Mouse (Mus musculus) adrenal gland, adult 2 months (tissue): Measurements from ENCODE around the gene Trpm3. TPM values are rescaled to one million over a fixed set of nuclear protein-coding genes. Genes with fewer than 3 reads are reported as not detected.
"Not testable (repeated sequence)": the region's sequence is repeated elsewhere in the genome, so short reads cannot be mapped to it uniquely, and the experiment has no call there.

ENCODE experiments used
- DNase-seq: peaks from one replicate; pipeline ENCODE4 v3.0.0; 2021
- polyA plus RNA-seq: library from polyadenylated mRNA; depleted of rRNA; stranded (reverse); fragments of >200 nt; gene quantifications from 2 replicates; pipeline ENCODE4 v1.2.3, GENCODE M21; 2012
- total RNA-seq, 2 experiments: library from RNA; stranded (reverse); gene quantifications; 2 replicates each; pipeline ENCODE4 v1.2.3; 2021

Trpm3 gene
- total and polyA plus RNA-seq, 3 experiments: 0.12 to 2.1 (median 0.81) TPM

DNA sequence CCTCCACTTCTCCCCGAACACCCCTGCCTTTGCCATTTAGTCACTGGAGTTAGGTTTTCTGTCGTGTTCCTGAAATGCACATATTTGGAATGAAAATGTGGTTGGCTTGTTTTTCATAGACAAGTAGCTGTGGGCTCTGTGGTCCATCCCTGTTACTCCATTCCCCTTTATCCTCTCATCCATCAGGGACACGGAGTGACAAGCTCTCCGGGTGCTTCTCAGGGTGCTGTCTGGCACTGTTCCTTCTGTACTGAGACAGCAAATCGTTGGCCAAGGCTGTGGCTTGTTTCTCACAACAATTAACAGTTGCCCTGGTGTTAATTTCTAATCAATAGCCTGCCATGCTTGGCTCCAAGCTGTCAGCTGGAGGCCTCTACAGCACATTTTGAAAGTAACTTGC, 838.7 kb downstream of the Trpm3 start:
- no peak for DNase-seq

DNA sequence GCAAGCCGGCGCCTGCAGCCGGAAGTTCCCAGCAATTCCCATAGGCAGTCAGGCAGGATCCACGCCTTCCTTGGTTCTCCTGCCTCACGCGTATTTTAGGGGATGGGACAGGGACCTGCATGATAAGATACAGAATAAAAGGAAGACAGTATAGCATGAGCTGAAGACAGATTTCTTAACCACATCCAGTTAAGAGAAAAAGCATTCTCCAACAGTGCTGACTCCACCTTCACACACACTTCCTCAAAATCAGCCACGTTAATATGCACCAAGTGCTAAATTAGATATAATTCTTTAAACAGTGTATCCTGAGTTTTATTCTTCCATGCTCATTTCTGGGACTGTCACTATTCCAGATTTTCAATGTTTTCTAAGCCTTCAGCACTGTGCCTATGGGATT, 839.9 kb downstream of the Trpm3 start:
- DNase-seq: no peak

DNA sequence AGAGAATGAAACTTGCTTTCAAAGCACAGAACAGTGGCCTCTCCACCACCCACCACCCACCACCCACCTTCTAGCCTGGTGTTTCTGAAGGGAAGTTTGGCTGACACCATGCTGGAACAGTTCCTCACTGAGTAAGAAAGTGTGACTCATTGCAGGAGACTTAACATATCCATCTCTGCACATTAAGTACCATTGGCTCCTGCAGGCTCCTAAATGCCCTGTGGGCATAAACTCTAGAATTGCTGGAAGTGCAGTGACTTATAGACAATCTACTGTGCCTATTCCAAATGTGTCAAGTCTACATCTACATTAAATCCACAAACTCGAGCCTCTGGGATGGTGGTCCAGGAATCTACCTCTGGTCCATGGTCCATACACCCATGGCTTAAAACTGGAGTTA, 840.3 kb downstream of the Trpm3 start:
- DNase-seq: no peak

DNA sequence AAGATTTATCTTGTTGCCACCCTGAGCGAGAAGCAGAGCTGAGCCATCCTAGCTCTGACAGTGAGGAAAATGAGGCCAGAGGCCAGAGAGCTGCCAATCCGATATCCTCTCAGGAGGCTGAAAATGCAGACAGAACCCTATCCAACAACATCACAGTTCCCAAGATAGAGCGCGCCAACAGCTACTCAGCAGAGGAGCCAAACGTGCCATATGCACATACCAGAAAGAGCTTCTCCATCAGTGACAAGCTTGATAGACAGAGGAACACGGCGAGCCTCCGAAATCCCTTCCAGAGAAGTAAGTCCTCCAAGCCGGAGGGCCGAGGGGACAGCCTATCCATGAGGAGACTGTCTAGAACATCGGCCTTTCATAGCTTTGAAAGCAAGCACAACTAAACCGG, 849.1 kb downstream of the Trpm3 start:
- DNase-seq: no peak

DNA sequence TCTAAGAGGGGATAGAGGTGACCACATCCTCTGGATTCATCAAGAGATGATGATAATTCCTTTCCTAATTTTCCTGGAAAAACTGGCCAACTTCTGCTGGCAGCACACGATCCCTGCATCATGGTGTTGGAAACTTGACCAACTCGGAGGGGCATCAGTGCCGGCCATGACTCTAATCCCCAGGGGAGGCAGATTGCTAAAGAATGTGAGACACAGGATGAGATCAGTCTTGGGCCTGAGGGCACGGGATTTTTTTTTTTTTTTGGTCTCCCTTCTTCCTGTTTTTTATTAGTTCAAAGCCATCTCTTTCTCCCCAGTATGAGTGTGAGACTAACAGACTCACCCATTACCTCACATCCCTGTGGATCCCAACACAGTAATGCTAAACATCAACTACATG, 855.1 kb downstream of the Trpm3 start:
- no peak for DNase-seq

DNA sequence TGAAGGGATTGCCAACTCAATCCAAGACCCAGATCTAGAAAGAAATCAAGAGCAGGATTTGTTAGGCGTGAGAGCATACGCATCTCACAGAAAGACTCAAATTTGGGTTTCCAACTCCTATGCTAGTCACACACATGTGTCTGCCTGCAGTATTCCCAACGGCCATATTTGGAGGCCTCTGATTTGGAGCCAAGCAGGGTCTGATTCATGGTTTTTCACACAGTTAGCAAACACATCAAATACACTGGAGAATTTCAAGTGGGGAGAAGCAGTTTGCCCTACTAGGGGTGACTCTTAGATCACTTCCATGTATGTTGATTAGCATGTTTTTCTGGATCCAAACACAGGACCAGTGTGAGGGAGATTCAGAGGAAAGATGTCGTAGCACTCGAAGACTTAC, 855.7 kb downstream of the Trpm3 start:
- no peak for DNase-seq

DNA sequence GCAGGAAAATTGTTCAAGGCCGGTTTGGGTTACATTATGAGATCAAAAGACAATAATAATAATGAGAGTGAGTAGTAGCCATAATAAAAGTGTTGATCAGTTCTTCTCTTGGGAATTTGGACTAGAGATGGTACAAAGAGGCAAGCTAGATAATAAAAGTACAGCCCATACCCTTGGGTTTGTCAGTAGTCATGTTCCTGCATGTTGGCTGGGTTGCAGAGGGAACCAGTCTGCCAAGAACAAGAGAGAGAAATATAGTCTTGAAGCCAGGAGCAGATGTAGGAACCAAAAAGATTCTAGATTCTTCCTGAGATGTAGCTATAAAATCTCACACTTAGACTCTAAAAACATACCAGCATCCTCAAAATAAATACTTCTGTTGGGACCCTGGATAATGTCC, 861.4 kb downstream of the Trpm3 start:
- no peak for DNase-seq

DNA sequence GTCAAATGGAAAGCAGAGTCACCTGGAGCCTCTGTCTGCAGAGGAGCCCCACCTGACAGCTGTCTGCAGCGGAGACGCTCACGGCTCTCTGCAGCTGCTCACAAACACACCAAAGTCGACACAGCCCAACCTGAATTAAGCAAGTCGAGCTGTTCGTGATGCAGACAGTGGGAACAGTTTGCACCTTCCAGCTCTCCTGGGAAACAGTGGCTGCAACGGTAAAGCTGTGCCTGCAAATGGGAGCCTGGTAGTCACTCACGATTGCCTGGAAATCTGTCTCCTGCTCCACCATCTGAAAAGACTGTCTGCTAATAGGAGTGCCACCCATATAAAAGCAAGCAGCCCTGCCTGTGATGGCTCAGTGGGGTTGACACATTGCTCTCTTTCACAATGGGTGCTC, 865.0 kb downstream of the Trpm3 start:
- no peak for DNase-seq

DNA sequence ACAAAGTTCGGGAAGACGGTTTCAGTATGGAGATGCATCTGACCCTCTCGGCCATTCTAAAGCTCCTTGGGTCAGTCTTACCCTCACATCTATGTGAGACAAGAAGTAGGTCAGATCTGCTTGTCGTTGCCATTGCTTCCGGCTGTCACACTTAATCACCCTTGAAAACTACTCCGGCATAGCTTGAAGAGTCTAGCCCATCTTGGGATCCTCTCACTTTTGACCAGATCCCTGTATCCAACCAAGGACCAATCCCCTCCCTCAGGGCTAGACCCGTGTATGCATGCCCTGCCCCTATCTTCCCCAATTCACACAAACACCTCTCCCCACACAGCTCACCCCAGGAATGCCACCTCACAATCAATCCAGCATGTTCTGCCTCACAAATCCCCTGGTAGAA, 867.0 kb downstream of the Trpm3 start:
- DNase-seq: no peak

DNA sequence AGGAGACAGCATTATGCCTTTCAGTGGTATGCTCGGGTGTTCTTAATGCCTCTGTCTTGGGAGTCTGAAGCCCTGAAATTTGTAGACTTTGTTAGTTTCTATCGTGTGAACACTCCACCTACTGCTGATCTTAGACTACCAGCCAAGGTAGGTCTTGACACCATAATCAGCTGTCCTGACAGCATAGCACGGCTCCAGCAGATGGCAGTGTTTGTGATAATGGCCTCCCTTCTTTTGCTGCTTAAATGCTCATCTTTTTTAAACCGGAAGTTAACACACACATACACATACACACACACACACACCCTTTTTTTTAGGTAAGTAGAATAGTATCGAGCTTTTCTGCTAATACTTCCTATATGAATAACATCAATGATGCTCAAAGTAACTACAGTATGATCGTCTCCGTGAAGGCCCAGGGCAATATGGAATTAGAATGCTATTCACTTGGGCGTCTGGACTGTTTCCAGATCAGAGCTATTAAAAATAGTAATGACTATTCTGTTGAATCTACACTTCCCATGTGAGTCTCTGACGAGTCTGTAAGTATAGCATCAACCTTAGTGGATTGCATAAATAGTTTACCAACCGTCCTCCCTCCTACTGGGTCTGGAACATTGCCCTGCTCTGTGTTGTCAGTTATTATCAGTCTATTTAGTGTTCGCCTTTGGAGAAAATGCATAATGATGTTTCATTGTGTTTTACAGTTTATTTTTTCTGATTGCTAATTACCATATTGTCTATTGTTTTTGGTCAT, 867.8 kb downstream of the Trpm3 start:
- peak; percentile 36 for DNase-seq

DNA sequence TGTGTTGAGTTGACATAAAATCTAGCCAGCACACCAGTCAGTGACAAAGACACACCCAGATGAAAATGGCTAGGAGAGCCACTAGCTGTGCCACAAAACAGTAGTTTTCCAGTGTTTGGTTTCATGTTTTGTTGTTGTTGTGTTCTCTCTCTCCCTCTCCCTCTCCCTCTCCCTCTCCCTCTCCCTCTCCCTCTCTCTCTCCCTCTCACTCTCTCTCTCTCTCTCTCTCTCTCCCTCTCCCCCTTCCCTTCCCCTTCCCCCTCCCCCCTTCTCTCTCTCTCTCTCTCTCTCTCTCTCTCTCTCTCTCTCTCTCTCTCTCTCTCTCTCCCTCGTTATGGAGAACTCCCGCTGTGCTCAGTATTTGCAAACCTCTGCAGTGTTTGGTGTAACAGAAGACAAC, 874.8 kb downstream of the Trpm3 start:
- DNase-seq: no peak

DNA sequence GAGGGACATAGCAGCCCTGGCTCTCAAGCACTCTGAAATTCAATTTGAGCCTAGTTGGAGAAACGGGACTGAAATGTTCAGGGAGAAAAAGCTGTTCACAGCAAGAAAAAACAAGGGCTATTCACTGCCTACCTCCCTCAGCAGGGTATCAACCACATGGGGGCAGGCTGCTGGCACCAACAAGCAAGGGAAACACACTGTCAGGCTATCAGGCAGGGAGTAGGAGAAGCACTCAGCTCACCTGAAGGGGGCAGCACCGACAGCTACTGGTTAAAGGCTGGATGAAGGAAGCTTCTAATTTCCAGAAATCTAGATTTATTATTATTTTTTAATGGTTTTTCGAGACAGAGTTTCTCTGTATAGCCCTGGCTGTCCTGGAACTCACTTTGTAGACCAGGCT, 876.7 kb downstream of the Trpm3 start:
- peak; percentile 68 for DNase-seq

DNA sequence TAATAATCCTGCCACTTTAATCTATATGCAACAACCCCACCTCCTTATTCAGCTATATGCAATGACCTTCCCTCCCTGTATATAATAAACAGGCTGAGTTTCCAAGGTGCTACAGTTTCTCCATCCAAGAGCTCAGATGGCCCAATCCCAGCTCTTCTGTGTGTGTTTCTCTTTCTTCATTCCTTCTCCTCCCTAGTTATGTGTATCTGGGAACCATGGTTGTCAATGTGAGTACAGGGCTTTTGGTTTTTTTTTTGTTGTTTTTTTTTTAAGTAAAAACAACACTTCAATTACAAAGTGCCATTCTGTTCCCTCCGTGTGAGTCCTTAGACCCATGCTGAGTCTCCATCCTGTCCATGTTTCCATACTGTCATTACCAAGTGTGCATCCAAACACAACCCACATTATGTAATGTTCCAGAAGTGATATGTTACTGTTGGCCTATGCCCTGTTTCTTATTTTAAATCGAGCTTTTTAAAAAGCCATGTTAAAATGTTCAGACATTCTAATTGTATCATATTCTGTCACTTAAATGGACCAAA, 879.4 kb downstream of the Trpm3 start:
- DNase-seq: no peak

DNA sequence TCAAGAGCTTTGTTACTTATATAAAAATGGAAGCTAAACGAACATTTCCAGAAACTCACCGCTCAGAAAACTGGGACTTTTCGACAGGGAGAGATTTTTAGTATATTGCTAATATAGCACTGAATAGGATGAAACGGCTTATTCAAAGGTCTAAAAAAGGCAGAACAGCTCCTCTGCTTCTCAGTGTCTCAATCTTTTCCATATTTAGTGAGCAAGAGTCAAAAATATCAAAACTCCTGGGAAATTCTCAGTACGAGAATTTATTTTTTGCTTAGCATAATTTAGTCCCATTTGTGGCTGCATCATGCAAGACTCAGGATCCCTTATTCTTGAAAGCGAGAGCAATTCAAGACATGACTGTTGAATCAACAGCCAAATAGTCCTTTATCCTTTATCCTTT, 884.1 kb downstream of the Trpm3 start:
- DNase-seq: no peak

DNA sequence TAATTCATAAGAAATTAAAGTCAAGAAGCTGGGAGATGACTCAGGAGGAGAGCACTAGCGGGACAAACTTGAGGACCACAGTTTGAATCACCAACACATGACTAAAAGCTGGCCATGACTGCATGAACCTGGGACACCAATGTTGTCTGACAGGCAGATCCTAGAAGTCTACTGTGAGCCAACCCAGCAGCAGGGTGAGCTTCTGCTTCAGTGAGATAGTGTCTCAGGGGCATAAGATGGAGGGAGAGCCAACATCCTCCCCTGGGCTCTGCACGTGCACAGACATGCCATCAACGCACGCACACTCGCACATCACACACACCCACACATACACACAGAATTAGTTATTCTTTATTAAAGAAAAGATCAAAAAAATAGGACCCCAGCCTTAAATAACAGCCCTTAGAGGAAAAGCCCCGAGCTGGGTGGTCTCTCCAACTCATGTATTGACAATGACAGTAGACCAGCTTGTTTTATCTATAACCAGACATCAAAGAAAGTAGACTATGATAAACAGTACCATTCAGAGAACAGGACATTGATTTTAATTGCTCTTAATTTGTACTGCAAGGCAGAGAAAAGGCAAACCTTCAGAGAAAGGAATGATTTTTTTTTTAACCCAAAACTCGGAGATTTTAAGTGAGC, 884.6 kb downstream of the Trpm3 start:
- DNase-seq: no peak

DNA sequence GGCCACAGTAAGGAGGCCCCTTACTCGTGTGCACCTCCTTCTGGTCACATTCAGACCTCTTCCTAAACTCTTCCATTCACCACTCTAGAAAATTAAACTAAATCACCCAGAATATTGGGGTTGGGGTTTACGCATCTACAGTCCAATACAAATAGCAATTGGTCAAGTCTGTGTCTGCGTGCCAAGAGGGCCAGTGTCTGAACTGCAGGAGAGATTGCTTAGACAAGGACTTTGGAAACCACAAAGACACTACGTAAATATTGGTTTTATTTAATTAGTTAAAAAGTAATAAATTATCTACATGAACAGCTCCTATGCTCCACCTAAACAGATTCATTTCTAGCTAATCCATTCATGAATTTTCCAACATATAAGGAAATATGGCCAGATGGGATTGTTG, 886.0 kb downstream of the Trpm3 start:
- no peak for DNase-seq

DNA sequence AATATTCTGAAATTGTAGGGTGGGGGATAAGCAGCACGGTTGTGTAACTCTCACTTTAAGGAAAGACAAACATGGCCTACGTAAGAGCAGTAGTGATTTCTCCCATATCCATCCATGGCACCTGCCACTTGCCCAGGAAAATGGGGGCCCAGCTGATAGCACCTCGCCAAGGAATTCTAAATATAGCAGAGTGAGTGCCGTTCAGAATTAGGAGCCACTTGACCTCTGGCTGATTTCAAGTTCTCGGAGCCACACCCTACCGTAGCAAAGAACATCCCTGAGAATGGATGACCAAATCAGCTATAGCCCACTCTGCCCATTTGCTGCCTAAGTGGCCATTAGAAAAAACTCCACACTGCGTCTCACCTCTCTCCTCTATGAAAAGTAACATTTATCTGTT, 887.6 kb downstream of the Trpm3 start:
- no peak for DNase-seq

DNA sequence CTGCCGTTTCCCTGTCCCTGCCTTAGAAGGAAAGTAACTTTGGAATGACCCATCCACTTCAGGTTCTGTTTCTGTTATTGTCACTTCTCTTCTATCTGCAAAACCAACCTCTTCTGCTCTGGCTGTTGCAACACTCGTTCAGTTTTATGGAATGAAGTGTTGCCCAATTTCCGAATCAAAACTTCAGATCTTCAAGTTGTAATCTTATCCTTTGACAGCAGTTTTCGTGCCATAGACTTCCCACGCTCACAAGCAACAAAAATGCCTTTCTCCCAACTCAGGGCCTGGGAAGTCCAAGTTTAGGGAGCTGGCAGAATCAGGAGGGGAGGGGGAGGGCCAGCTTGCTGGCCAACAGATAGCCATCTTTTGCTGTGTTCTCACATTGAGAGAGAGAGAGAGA, 889.4 kb downstream of the Trpm3 start:
- no peak for DNase-seq

DNA sequence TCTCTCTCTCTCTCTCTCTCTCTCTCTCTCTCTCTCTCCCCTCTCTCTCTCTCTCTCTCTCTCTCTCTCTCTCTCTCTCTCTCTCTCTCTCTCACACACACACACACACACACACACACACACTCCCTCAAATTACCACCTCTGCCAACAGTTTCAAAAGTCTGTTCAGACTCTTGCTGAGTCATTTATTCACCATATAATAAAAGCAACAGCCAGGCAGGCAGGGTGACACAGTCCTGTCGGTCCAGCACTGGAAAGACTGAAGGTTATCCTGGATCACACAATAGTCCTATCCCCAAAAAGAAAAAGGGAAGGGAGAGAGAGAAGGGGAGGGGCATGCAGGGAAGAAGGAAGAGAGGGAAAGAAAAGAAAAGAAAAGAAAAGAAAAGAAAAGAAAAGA, 894.5 kb downstream of the Trpm3 start:
- DNase-seq: not testable (repeated sequence)

DNA sequence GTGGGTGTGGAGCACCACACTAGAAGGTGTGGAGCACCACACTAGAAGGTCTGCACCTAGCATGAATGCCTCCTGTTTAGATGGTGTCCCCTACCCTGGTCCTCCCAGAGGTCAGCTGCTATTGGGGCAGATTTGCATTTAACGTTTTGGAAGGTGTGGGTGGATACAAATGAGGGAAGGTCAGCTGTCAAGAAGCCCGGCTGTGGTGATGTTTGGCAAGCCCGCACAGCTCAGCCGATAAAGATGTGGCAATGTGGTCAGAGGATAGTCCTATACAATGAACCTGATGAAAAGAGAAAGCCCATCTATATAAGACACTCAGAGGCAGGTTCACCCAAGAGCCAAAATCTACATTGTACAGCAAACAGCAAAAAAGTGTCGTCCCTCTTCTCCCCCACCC, 895.3 kb downstream of the Trpm3 start:
- no peak for DNase-seq

DNA sequence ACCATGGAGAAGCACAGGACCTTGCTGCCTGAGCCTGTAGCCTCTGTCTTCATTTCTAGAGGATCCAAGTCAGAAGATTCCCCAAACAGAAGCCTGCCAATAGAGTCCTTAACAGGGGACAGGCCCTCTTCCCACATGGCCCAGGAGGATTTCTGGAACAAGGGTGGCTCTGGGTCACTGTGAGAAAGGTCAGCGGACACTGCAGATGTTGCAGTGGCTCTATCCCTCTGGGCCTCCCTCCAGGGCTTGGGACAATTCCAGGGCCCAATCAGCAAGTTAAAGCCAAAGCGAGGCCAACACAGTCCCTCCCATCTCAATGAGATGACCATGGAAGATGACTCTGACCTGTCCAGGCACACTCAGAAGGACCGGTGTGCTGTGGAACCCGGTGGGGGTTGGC, 896.1 kb downstream of the Trpm3 start:
- DNase-seq: peak; percentile 85

DNA sequence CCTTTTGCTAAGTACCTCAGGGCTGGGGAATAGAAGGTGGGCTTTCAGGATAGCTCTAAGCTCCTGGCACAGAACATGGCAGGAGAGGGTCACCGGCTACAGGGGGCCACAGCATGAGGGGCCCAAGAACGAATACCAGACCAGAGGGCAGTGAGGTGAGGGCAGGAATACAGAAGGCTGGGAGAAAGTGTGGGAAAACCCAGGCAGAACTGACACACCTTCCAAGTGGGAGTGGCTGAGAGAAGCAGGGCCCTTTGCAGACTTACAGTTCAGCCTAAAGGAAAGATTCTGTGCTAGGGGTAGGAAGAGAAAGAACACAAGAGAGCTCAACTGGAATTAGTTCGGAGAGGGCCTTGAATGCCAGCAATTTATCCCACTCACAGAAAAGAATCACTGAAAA, 896.9 kb downstream of the Trpm3 start:
- no peak for DNase-seq

DNA sequence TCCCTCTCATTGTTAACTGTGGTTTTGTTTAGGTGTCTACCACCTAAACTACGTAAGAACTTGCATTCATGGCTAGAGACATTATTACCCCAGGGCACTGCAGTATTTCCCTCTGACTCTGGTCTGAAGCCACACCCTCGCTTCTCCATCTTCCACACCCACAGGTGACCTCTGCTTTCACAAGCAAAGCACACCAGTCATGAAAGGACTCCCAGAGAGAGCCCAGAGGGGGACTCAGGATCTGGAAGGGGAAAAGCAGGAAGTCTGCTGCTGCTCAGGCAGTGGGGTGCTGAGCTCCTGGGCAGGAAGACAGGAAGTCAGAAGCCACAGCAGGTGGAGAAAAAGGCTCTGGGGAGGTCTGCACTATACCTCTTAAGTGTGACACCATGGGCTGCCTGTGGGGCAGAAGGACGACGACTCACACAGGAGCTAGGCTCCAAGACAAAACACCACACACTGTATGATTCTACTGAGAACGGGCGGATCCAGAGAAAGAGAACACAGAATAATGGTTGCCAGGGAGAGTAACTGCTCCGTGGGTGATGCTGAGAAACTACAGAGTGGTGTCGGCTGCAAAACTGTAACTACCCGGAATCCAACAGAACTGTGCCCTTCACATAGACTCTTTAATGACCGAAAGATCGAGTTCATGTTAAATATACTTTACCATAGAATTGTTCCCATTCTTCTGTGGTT, 898.1 kb downstream of the Trpm3 start:
- no peak for DNase-seq
